Mouse (Mus musculus) E14TG2a.4 (cell line): ENCODE results near the gene A830018L16Rik.

Source experiments
- H3K27me3 ChIP-seq: 2 replicates; pipeline ENCODE4 v1.6.1; 2014; ENCODE audit warnings: low read length, control low read depth; ENCODE audit not compliant: insufficient read depth
- H3K36me3 ChIP-seq: 2 replicates; pipeline ENCODE4 v1.6.1; 2014; ENCODE audit warnings: low read length, control low read depth; ENCODE audit not compliant: insufficient read depth
- H3K4me1 ChIP-seq: replicated peaks from 2 replicates; pipeline ENCODE4 v1.6.1; 2014; ENCODE audit warnings: low read depth, low read length, control low read depth
- H3K4me3 ChIP-seq: replicated peaks from 2 replicates; pipeline ENCODE4 v1.5.1; 2014; ENCODE audit warnings: mild to moderate bottlenecking, low read length
- H3K9me3 ChIP-seq: 2 replicates; pipeline ENCODE4 v1.6.1; 2014; ENCODE audit warnings: low read length, control low read depth
- CTCF ChIP-seq: conservative IDR thresholded peaks from 2 replicates; pipeline ENCODE4 v1.5.1; 2014; ENCODE audit warnings: low read length
- NANOG ChIP-seq: IDR thresholded peaks from 2 replicates; pipeline ENCODE4 v1.6.1; 2014; ENCODE audit warnings: borderline replicate concordance, low read length, mixed read lengths
- POU5F1 ChIP-seq: IDR thresholded peaks from 2 replicates; pipeline ENCODE4 v1.6.1; 2014; ENCODE audit warnings: low read length, borderline replicate concordance

The A830018L16Rik gene

DNA sequence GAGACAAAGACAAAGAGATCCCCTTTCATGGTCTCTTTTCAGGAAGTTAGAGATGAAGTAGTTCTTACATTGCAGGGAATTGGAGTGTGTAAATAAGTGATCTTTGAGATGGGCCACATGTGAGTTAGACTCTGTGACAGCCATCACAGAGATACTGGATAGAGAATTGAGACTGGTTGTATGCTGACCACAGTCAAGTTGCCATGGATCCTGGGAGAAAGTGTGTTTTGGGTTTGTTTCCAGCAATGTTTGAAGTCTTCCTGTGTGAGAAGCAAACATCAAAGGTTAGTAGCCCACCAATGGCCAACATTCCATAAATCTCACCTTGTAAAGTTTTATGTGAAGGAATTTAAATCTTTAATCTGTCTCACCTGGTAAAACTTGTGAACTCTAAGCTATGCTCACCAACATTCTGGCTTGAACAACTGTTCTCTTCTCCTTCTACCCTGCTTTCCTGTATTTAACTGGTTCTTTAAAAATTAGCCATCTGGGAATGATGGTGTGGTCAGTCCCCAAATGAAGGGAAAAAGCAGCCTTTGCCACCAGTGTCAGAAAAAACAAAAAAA, 330.9 kb downstream of the A830018L16Rik start:
- TF ChIP-seq NANOG (no peak), CTCF (no peak), POU5F1 (no peak)
- Histone ChIP-seq H3K4me1 (peaks cover 19% of the 10 kb centered on the region), H3K27me3 (no peaks in the 10 kb centered on the region), H3K9me3 (peaks cover 43% of the 10 kb centered on the region), H3K4me3 (no peak overlapping the region), H3K36me3 (peaks cover 9% of the 10 kb centered on the region)

DNA sequence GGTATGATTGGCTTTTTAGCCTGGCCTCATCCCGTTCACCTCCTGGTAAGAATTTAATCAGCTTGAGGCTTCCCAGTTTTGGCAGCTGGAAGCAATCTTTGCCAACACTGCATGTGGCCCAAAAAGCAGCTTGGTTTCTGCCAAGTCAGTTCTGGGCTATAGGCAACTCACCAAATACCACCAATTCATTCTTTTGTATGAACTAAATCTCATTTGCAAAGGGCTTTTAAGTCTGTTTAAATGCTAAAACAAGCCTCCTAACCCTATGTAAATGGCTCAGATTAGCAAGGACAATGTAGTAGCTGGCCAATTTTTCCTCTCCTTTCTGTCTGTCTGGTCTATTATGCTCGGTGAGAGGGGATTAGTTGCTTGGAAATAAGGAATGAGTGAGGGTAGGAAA, 334.5 kb downstream of the A830018L16Rik start:
- no peaks in the 10 kb centered on the region for H3K27me3 ChIP-seq
- peaks cover 9% of the 10 kb centered on the region for H3K36me3 ChIP-seq
- H3K4me1 ChIP-seq = peaks cover 20% of the 10 kb centered on the region
- 0 out of 2 replicates have a peak, but pooled peaks have one; percentile 53 for TF ChIP-seq NANOG
- no peak for TF ChIP-seq POU5F1
- no peak for TF ChIP-seq CTCF
- H3K9me3 ChIP-seq = peaks cover 43% of the 10 kb centered on the region
- no peak overlapping the region for H3K4me3 ChIP-seq

DNA sequence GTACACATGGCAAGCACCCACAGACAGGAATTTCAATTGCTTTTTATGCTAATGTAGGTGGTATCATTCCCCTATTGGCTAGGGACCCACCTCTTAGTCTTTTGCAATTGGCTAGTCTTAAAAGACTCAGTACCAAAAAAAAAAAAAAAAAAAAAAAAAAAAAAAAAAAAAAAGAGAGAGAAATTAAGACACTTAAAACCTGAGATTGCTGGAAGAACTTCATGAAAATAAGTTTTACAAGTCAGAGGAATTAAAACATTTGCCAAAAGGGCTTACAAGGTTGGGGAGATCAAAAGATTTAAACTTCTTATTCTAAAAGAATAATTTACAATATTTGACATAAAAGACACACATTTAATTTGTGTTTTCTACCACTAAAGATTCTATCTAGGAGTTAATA, 336.2 kb downstream of the A830018L16Rik start:
- Histone ChIP-seq H3K27me3 (no peaks in the 10 kb centered on the region), H3K36me3 (peaks cover 9% of the 10 kb centered on the region), H3K4me1 (peaks cover 20% of the 10 kb centered on the region), H3K9me3 (peaks cover 27% of the 10 kb centered on the region), H3K4me3 (no peak overlapping the region)
- no peak for TF ChIP-seq CTCF
- TF ChIP-seq NANOG = no peak
- TF ChIP-seq POU5F1 = no peak

DNA sequence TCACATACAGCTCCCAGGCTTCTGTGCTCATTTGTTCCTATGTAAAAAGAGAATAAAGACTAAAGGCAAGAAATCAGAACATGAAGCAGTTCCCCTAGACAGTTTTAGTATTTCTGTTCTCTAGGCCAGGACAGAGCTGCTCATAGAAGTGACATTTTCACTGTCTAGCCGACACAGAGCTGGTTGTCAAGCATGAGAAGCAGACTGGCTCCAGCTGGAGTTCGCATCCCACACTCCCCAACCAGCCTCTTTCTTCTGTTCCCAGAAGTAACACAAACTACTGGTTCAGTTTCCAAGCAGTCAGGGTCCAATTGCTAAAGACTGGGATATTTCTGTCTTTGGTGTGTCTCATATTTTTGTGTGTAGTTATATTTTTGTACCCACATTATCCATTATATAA, 336.7 kb downstream of the A830018L16Rik start:
- H3K4me3 ChIP-seq = no peak overlapping the region
- TF ChIP-seq CTCF = no peak
- no peak for TF ChIP-seq NANOG
- no peak for TF ChIP-seq POU5F1
- H3K36me3 ChIP-seq = peaks cover 9% of the 10 kb centered on the region
- no peaks in the 10 kb centered on the region for H3K27me3 ChIP-seq
- peaks cover 20% of the 10 kb centered on the region for H3K4me1 ChIP-seq
- H3K9me3 ChIP-seq = peaks cover 23% of the 10 kb centered on the region

DNA sequence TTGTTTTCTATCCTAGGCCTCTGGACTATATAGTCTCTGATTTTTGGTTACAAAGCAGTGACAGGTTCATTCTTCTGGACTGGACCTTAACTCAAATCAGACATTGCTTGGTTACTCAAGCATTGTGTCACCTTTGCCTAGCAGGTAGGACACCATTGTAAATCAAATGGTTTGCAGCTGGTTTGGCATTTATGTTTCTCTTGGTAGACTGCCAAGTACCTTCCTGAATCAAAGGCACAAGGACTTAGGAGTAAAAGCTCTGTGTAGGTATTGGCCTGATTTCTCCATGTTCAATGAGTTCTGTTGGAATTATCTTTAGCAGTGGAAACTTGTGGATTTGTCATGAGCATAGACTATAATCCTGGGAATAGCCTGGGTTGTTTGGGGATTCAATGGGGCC, 338.1 kb downstream of the A830018L16Rik start:
- TF ChIP-seq POU5F1 (no peak), NANOG (no peak), CTCF (no peak)
- H3K4me1 ChIP-seq = peaks cover 20% of the 10 kb centered on the region
- no peaks in the 10 kb centered on the region for H3K27me3 ChIP-seq
- H3K36me3 ChIP-seq = peaks cover 4% of the 10 kb centered on the region
- H3K9me3 ChIP-seq = peaks cover 11% of the 10 kb centered on the region
- no peak overlapping the region for H3K4me3 ChIP-seq

DNA sequence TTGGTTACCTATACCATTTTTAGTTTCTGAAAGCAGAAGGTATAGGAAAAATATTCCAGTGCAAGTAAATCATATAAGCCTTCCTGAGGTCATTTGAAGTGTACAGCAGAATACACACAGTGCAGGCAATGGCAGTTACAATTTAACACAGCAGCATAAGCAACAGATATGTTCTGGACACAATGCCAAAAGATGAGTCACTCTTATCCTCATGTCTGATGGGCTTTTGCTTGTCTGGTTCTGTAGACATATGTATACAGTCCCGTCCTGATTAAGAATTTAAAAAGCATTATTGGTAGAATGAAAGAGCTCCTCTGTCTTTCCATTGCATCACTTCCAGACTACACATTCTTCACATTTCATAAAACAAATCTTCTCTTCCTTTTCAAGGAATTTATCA, 374.4 kb downstream of the A830018L16Rik start:
- TF ChIP-seq CTCF (no peak), NANOG (no peak), POU5F1 (no peak)
- no peaks in the 10 kb centered on the region for H3K27me3 ChIP-seq
- H3K4me3 ChIP-seq = no peak overlapping the region
- no peaks in the 10 kb centered on the region for H3K36me3 ChIP-seq
- H3K9me3 ChIP-seq = no peaks in the 10 kb centered on the region
- H3K4me1 ChIP-seq = no peaks in the 10 kb centered on the region

DNA sequence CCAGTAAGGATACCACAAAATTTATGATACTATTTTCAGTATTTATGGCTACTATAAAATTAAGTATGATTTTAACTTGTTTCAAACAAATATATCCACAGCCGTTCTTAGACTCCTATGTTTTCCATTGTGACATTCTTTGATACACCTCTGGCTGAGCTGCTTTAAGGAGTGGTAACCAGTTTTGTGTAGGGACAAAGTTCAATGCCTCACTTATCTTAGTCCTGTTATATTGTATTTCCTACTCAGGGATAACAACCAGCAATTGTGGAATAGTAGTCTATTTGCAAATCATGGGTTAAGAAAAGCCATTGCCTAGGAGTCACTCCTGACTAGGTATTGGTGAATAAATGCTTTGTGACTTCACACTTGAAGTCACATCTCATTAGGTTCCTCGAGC, 378.9 kb downstream of the A830018L16Rik start:
- no peaks in the 10 kb centered on the region for H3K36me3 ChIP-seq
- no peak overlapping the region for H3K4me3 ChIP-seq
- TF ChIP-seq CTCF (no peak), POU5F1 (no peak), NANOG (no peak)
- H3K4me1 ChIP-seq = no peaks in the 10 kb centered on the region
- H3K27me3 ChIP-seq = no peaks in the 10 kb centered on the region
- no peaks in the 10 kb centered on the region for H3K9me3 ChIP-seq

DNA sequence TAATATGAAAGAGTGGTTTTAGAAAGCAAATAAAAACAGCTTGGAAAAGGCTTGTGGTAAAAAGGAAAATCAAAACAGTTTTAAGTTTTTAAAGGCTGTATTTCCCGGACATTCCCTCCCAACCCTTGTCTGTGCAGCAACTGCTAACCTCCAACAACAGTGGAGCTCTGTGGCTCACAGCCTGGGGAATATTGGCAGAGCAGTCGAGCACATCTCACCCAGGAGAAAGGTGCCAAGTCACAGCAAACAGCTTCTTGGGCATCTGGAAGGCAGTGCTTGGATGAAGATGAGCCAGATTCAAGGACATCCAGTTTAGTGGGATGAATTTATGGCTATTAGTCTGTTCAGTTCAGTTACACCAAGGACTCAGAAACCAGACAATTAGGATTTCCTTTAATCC, 381.8 kb downstream of the A830018L16Rik start:
- H3K4me3 ChIP-seq = no peak overlapping the region
- H3K27me3 ChIP-seq = no peaks in the 10 kb centered on the region
- H3K9me3 ChIP-seq = no peaks in the 10 kb centered on the region
- no peaks in the 10 kb centered on the region for H3K4me1 ChIP-seq
- TF ChIP-seq POU5F1 (no peak), CTCF (no peak), NANOG (no peak)
- H3K36me3 ChIP-seq = no peaks in the 10 kb centered on the region

DNA sequence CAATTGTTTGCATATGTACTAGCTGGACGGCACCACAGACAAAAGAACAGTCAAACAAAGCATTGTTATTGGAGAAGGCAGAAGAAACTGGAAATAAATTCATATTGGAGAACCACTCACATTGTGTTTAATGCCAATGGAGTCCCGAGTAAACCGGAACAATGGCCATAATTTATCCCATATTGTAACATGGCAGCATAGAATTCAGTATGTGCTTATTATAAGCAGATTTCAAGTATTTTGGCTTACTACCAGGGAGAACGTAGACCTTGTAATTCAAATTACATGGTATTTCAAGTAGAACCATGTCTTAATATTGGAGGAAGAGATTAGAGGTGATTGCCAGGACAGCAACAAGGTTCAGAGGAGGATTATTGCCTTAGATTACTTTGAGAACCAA, 458.9 kb downstream of the A830018L16Rik start:
- Histone ChIP-seq H3K4me1 (no peaks in the 10 kb centered on the region), H3K4me3 (no peak overlapping the region), H3K27me3 (no peaks in the 10 kb centered on the region), H3K9me3 (no peaks in the 10 kb centered on the region), H3K36me3 (no peaks in the 10 kb centered on the region)
- TF ChIP-seq NANOG (no peak), POU5F1 (no peak), CTCF (no peak)

DNA sequence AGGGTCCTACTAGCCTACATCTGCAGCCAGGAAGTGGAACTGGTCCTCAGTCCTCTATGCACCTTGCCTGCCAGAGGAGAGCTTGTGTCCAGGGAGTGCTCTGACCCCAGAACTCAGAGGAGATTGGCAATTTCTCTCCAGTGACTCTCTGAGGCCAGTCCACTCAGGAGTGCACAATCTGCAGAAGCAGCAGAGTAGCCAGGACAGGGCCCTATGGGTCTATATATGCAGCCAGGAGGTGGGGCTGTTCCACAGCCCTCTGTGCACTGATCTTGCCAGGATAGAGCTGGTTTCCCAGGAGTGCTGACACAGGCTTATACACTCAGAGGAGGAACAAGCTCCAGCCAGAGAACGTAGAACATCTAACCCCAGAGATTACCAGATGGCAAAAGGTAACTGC, 459.7 kb downstream of the A830018L16Rik start:
- Histone ChIP-seq H3K9me3 (no peaks in the 10 kb centered on the region), H3K27me3 (no peaks in the 10 kb centered on the region), H3K4me1 (no peaks in the 10 kb centered on the region), H3K4me3 (no peak overlapping the region), H3K36me3 (no peaks in the 10 kb centered on the region)
- TF ChIP-seq POU5F1 = no peak
- TF ChIP-seq CTCF = no peak
- no peak for TF ChIP-seq NANOG
